Mouse (Mus musculus): ENCODE data around the gene Sacs. TPM values are rescaled to one million over a fixed set of nuclear protein-coding genes. Genes with fewer than 3 reads are reported as not detected.
"Not testable (repeated sequence)": the region's sequence is repeated elsewhere in the genome, so short reads cannot be mapped to it uniquely, and the experiment has no call there.

Gene Sacs
- polyA plus RNA-seq, 1 experiment from 2014 or later: 7.9 TPM

GRCm38 (mm10) chr14:61132556-61132955 is 5.7 kb upstream of the Sacs start:
- H3K9me3 ChIP-seq: no peaks in the 10 kb centered on the region
- no peak overlapping the region for H3K27ac ChIP-seq
- no peak for ATAC-seq (ENCODE audit: low FRiP score)
- H3K9ac ChIP-seq: no peak overlapping the region
- H3K4me2 ChIP-seq: no peak overlapping the region
- peaks cover 2% of the 10 kb centered on the region; the same call in 1 of the 2 replicates for H3K4me1 ChIP-seq (replicated peaks)
- 89% methylated on average over 1 of the region's 1 CpGs for WGBS
- H3K27me3 ChIP-seq: no peaks in the 10 kb centered on the region; the same call in 1 of the 2 replicates
- no peaks in the 10 kb centered on the region for H3K36me3 ChIP-seq
- H3K4me3 ChIP-seq: no peak overlapping the region

GRCm38 (mm10) chr14:61134381-61135030 is 3.8 kb upstream of the Sacs start:
- Histone ChIP-seq H3K4me2 (no peak overlapping the region), H3K9ac (no peak overlapping the region), H3K27me3 (peaks cover 4% of the 10 kb centered on the region; the same call in 1 of the 2 replicates), H3K36me3 (no peaks in the 10 kb centered on the region), H3K4me1 (replicated peaks) (peaks cover 13% of the 10 kb centered on the region), H3K4me3 (no peak overlapping the region), H3K27ac (no peak overlapping the region), H3K9me3 (no peaks in the 10 kb centered on the region)
- ATAC-seq (ENCODE audit: low FRiP score): no peak
- 26% methylated on average over 5 of the region's 5 CpGs for WGBS

- Histone ChIP-seq H3K36me3 (no peaks in the 10 kb centered on the region), H3K4me3 (no peak overlapping the region), H3K4me1 (replicated peaks) (peaks cover 16% of the 10 kb centered on the region), H3K4me2 (no peak overlapping the region), H3K27ac (0 out of 2 replicates have a peak overlapping the region, but pooled peaks have one; percentile 85), H3K9ac (no peak overlapping the region), H3K27me3 (peaks cover 6% of the 10 kb centered on the region; the same call in 1 of the 2 replicates), H3K9me3 (no peaks in the 10 kb centered on the region)
- 65% methylated on average over 5 of the region's 5 CpGs for whole genome bisulfite sequencing
- no peak for ATAC-seq (ENCODE audit: low FRiP score)
Measured at GRCm38 (mm10) chr14:61137410-61137809, 847 bp upstream of the Sacs start.

GRCm38 (mm10) chr14:61138727-61139067 is 440 bp downstream of the Sacs start:
- H3K4me1 ChIP-seq (replicated peaks): peaks cover 16% of the 10 kb centered on the region
- peak overlapping the region; percentile 64 for H3K4me2 ChIP-seq
- H3K27ac ChIP-seq: peak overlapping the region; percentile 85
- H3K9me3 ChIP-seq: no peaks in the 10 kb centered on the region
- ATAC-seq (ENCODE audit: low FRiP score): peak; percentile 70
- WGBS: 17% methylated on average over 8 of the region's 8 CpGs
- 0 out of 2 replicates have a peak, but pooled peaks cover 4% of the 10 kb centered on the region for H3K36me3 ChIP-seq
- peaks cover 6% of the 10 kb centered on the region; the same call in 1 of the 2 replicates for H3K27me3 ChIP-seq
- H3K4me3 ChIP-seq: peak overlapping the region; percentile 63
- peak overlapping the region; percentile 89 for H3K9ac ChIP-seq

- H3K9me3 ChIP-seq: no peaks in the 10 kb centered on the region
- H3K27ac ChIP-seq: no peak overlapping the region
- no peak overlapping the region for H3K4me3 ChIP-seq
- 0 out of 2 replicates have a peak, but pooled peaks cover 6% of the 10 kb centered on the region for H3K27me3 ChIP-seq
- no peak overlapping the region for H3K9ac ChIP-seq
- H3K4me2 ChIP-seq: no peak overlapping the region
- peaks cover 9% of the 10 kb centered on the region for H3K4me1 ChIP-seq (replicated peaks)
- no peak for ATAC-seq (ENCODE audit: low FRiP score)
- 72% methylated on average over 8 of the region's 8 CpGs for WGBS
- H3K36me3 ChIP-seq: peaks cover 9% of the 10 kb centered on the region; the same call in 1 of the 2 replicates
Measured at GRCm38 (mm10) chr14:61143358-61143757, 5.1 kb downstream of the Sacs start.

GRCm38 (mm10) chr14:61143869-61144268 is 5.6 kb downstream of the Sacs start:
- no peak for ATAC-seq (ENCODE audit: low FRiP score)

GRCm38 (mm10) chr14:61150416-61150815 is 12.2 kb downstream of the Sacs start:
- H3K36me3 ChIP-seq: peaks cover 16% of the 10 kb centered on the region
- 94% methylated on average over 12 of the region's 13 CpGs for WGBS
- H3K4me2 ChIP-seq; H3K27me3 ChIP-seq; ATAC-seq (ENCODE audit: low FRiP score); H3K9ac ChIP-seq; H3K4me3 ChIP-seq; H3K9me3 ChIP-seq; H3K27ac ChIP-seq; H3K4me1 ChIP-seq (replicated peaks): not testable (repeated sequence)

More at GRCm38 (mm10) chr14:61143869-61144268, 5.6 kb downstream of the Sacs start:
- H3K27me3 ChIP-seq: 0 out of 2 replicates have a peak, but pooled peaks cover 6% of the 10 kb centered on the region
- H3K4me1 ChIP-seq (replicated peaks): peaks cover 9% of the 10 kb centered on the region
- no peak overlapping the region for H3K4me2 ChIP-seq
- 36% methylated on average over 11 of the region's 11 CpGs for WGBS
- H3K9me3 ChIP-seq: no peaks in the 10 kb centered on the region
- H3K27ac ChIP-seq: no peak overlapping the region
- H3K36me3 ChIP-seq: peaks cover 9% of the 10 kb centered on the region; the same call in 1 of the 2 replicates
- no peak overlapping the region for H3K9ac ChIP-seq
- H3K4me3 ChIP-seq: no peak overlapping the region

GRCm38 (mm10) chr14:61154900-61155585 is 16.8 kb downstream of the Sacs start:
- no peaks in the 10 kb centered on the region for H3K27me3 ChIP-seq
- no peaks in the 10 kb centered on the region for H3K4me1 ChIP-seq (replicated peaks)
- no peak overlapping the region for H3K27ac ChIP-seq
- H3K4me3 ChIP-seq: no peak overlapping the region
- no peak overlapping the region for H3K9ac ChIP-seq
- H3K9me3 ChIP-seq: no peaks in the 10 kb centered on the region
- H3K36me3 ChIP-seq: peaks cover 3% of the 10 kb centered on the region; the same call in 1 of the 2 replicates
- 86% methylated on average over 6 of the region's 6 CpGs for WGBS
- H3K4me2 ChIP-seq: no peak overlapping the region
- no peak for ATAC-seq (ENCODE audit: low FRiP score)

- Histone ChIP-seq H3K9me3 (no peaks in the 10 kb centered on the region), H3K27ac (no peak overlapping the region), H3K36me3 (no peaks in the 10 kb centered on the region), H3K4me3 (no peak overlapping the region), H3K27me3 (no peaks in the 10 kb centered on the region), H3K4me2 (no peak overlapping the region), H3K4me1 (replicated peaks) (0 out of 2 replicates have a peak, but pooled peaks cover 3% of the 10 kb centered on the region), H3K9ac (no peak overlapping the region)
- no peak for ATAC-seq (ENCODE audit: low FRiP score)
Measured at GRCm38 (mm10) chr14:61155687-61156086, 17.4 kb downstream of the Sacs start.

GRCm38 (mm10) chr14:61157426-61157825 is 19.2 kb downstream of the Sacs start:
- not testable (repeated sequence) for H3K4me3 ChIP-seq; H3K9ac ChIP-seq; H3K27ac ChIP-seq; H3K27me3 ChIP-seq; H3K36me3 ChIP-seq; ATAC-seq (ENCODE audit: low FRiP score); H3K4me2 ChIP-seq; H3K9me3 ChIP-seq
- 82% methylated on average over 6 of the region's 7 CpGs for WGBS
- peaks cover 15% of the 10 kb centered on the region; the same call in 1 of the 2 replicates for H3K4me1 ChIP-seq (replicated peaks)

- WGBS: 75% methylated on average over 1 of the region's 1 CpGs
Measured at GRCm38 (mm10) chr14:61160920-61161319, 22.7 kb downstream of the Sacs start.

GRCm38 (mm10) chr14:61161367-61162334 is 23.4 kb downstream of the Sacs start:
- no peaks in the 10 kb centered on the region for H3K27me3 ChIP-seq
- H3K4me3 ChIP-seq: no peak overlapping the region
- H3K4me1 ChIP-seq (replicated peaks): peaks cover 15% of the 10 kb centered on the region; the same call in 1 of the 2 replicates
- H3K9ac ChIP-seq: no peak overlapping the region
- H3K4me2 ChIP-seq: no peak overlapping the region
- H3K36me3 ChIP-seq: no peaks in the 10 kb centered on the region
- no peak for ATAC-seq (ENCODE audit: low FRiP score)
- no peaks in the 10 kb centered on the region for H3K9me3 ChIP-seq
- H3K27ac ChIP-seq: no peak overlapping the region
- WGBS: 74% methylated on average over 10 of the region's 10 CpGs

More at GRCm38 (mm10) chr14:61160920-61161319, 22.7 kb downstream of the Sacs start:
- Histone ChIP-seq H3K9ac (no peak overlapping the region), H3K27ac (no peak overlapping the region), H3K4me1 (replicated peaks) (peaks cover 15% of the 10 kb centered on the region; the same call in 1 of the 2 replicates), H3K27me3 (no peaks in the 10 kb centered on the region), H3K9me3 (no peaks in the 10 kb centered on the region), H3K4me3 (no peak overlapping the region), H3K4me2 (no peak overlapping the region), H3K36me3 (no peaks in the 10 kb centered on the region)
- ATAC-seq (ENCODE audit: low FRiP score): no peak

All from hindbrain, embryonic 13.5 days (tissue).